Mouse (Mus musculus): ENCODE measurements around the gene Scd3. TPM values are rescaled to one million over a fixed set of nuclear protein-coding genes. Genes with fewer than 3 reads are reported as not detected.
"Not testable (repeated sequence)": the region's sequence is repeated elsewhere in the genome, so short reads cannot be mapped to it uniquely, and the experiment has no call there.

Scd3 gene
- polyA plus RNA-seq, 1 experiment from 2014 or later = 0.93 TPM

GRCm38 (mm10) chr19:44280755-44281154 is 77.7 kb downstream of the Scd3 start:
- Histone ChIP-seq H3K9me3 (replicated peaks) (no peaks in the 10 kb centered on the region), H3K27me3 (no peaks in the 10 kb centered on the region), H3K9ac (no peak overlapping the region), H3K4me3 (no peak overlapping the region), H3K4me2 (replicated peaks) (no peak overlapping the region), H3K27ac (peak overlapping the region; percentile 42; the same call in 1 of the 2 replicates), H3K36me3 (no peaks in the 10 kb centered on the region), H3K4me1 (peaks cover 40% of the 10 kb centered on the region)
- ATAC-seq (ENCODE audit: low FRiP score) = no peak
- 8% methylated on average over 6 of the region's 6 CpGs for whole genome bisulfite sequencing

DNA sequence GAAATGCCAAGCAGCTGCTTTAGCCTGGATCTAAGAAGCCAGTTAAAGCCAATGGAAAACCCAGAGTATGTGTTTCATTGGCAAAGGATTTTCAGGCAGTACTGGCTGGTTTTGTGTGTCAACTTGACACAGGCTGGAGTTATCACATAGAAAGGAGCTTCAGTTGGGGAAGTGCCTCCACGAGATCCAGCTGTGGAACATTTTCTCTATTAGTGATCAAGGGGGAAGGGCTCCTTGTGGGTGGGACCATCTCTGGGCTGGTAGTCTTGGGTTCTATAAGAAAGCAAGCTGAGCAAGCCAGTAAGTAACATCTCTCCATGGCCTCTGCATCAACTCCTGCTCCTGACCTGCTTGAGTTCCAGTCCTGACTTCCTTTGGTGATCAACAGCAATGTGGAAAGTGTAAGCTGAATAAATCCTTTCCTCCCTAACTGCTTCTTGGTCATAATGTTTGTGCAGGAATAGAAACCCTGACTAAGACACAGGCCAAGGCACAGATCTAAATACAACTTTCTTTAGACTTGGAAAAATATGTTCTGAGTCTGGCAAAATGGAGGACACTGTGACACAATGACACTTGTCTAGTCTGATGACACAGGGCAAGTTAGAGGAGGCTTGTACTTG is 78.9 kb downstream of the Scd3 start:
- not testable (repeated sequence) for H3K36me3 ChIP-seq; H3K9ac ChIP-seq; H3K9me3 ChIP-seq (replicated peaks); H3K4me2 ChIP-seq (replicated peaks); H3K27me3 ChIP-seq; ATAC-seq (ENCODE audit: low FRiP score); H3K4me3 ChIP-seq
- peaks cover 38% of the 10 kb centered on the region for H3K4me1 ChIP-seq
- peak overlapping the region; percentile 97 for H3K27ac ChIP-seq
- WGBS = 61% methylated on average over 1 of the region's 1 CpGs

DNA sequence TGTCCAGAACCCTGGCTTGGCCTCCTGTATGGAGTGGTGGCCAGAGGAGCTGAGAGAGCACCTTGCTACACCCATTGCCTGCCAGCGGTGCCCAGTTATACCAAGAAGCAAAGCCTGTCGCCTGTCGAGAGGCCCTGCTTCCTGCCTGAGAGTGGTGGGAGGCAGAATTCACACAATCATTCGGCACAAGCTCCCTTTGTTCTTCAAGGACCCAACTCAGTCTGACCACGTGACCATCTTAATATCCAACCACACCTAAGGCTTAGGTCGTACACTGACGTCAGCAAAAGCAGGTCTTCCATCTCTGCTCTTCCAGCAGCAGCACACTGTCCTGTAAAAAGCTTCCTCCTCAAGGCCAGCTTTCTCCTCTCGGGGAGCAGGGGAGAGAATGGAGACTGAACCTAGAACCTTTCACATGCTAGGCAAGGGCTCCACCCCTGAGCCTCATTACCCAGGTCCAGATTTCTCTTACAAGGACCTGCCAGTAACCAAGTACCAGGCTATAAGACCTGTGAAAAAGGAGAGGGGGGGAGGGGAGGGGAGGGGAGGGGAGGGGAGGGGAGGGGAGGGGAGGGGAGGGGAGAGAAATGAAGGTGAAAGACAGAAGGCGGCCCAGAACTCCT is 79.6 kb downstream of the Scd3 start:
- no peak overlapping the region for H3K4me2 ChIP-seq (replicated peaks)
- no peak overlapping the region for H3K4me3 ChIP-seq
- no peaks in the 10 kb centered on the region for H3K27me3 ChIP-seq
- H3K36me3 ChIP-seq = no peaks in the 10 kb centered on the region
- no peak for ATAC-seq (ENCODE audit: low FRiP score)
- H3K27ac ChIP-seq = peak overlapping the region; percentile 97
- H3K9me3 ChIP-seq (replicated peaks) = no peaks in the 10 kb centered on the region
- WGBS = 33% methylated on average over 8 of the region's 9 CpGs
- peaks cover 39% of the 10 kb centered on the region for H3K4me1 ChIP-seq
- H3K9ac ChIP-seq = no peak overlapping the region

- Histone ChIP-seq H3K36me3 (no peaks in the 10 kb centered on the region), H3K4me1 (peaks cover 41% of the 10 kb centered on the region), H3K4me2 (replicated peaks) (peak overlapping the region; percentile 72), H3K27me3 (no peaks in the 10 kb centered on the region), H3K9ac (peak overlapping the region; percentile 4; the same call in 1 of the 2 replicates), H3K27ac (peak overlapping the region; percentile 97), H3K4me3 (peak overlapping the region; percentile 42), H3K9me3 (replicated peaks) (no peaks in the 10 kb centered on the region)
- 29% methylated on average over 15 of the region's 15 CpGs for WGBS
- peak; percentile 27 for ATAC-seq (ENCODE audit: low FRiP score)
Measured at GRCm38 (mm10) chr19:44283157-44284024, 80.3 kb downstream of the Scd3 start.

GRCm38 (mm10) chr19:44284025-44284695 is 81.1 kb downstream of the Scd3 start:
- H3K4me1 ChIP-seq = peaks cover 41% of the 10 kb centered on the region
- no peaks in the 10 kb centered on the region for H3K9me3 ChIP-seq (replicated peaks)
- peak overlapping the region; percentile 72 for H3K4me2 ChIP-seq (replicated peaks)
- peak; percentile 98 for ATAC-seq (ENCODE audit: low FRiP score)
- H3K36me3 ChIP-seq = no peaks in the 10 kb centered on the region
- peak overlapping the region; percentile 97 for H3K27ac ChIP-seq
- under 1% methylated on average over 38 of the region's 38 CpGs for WGBS
- H3K9ac ChIP-seq = peak overlapping the region; percentile 68
- H3K27me3 ChIP-seq = no peaks in the 10 kb centered on the region
- H3K4me3 ChIP-seq = peak overlapping the region; percentile 42

DNA sequence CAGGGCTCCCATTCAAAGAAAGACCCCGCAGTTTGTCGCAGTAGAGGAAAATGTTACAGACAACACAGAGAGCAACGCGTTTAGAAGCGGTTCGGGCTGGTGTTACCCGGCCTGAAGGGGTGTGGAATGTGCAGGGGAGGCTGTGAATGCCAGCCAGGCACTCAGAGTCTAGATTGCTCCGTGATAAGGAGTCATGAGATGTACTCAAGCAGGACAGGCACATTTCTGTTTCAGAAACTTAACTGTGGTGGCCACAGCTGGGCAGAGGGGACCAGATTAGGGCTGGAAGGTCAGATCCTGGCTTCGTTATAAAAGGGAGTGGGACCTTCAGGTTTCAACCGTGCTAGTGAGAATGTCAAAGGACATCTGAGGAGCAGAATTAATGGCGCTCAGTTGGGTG is 81.7 kb downstream of the Scd3 start:
- peak overlapping the region; percentile 97 for H3K27ac ChIP-seq
- H3K9me3 ChIP-seq (replicated peaks) = no peaks in the 10 kb centered on the region
- ATAC-seq (ENCODE audit: low FRiP score) = peak; percentile 63
- H3K9ac ChIP-seq = peak overlapping the region; percentile 68
- 3% methylated on average over 11 of the region's 11 CpGs for WGBS
- no peaks in the 10 kb centered on the region for H3K36me3 ChIP-seq
- H3K27me3 ChIP-seq = no peaks in the 10 kb centered on the region
- peak overlapping the region; percentile 72 for H3K4me2 ChIP-seq (replicated peaks)
- peak overlapping the region; percentile 42 for H3K4me3 ChIP-seq
- peaks cover 40% of the 10 kb centered on the region for H3K4me1 ChIP-seq

- no peaks in the 10 kb centered on the region for H3K9me3 ChIP-seq (replicated peaks)
- H3K27me3 ChIP-seq = no peaks in the 10 kb centered on the region
- 92% methylated on average over 8 of the region's 8 CpGs for WGBS
- no peaks in the 10 kb centered on the region for H3K36me3 ChIP-seq
- no peak for ATAC-seq (ENCODE audit: low FRiP score)
- peaks cover 33% of the 10 kb centered on the region for H3K4me1 ChIP-seq
- H3K9ac ChIP-seq = no peak overlapping the region
- H3K27ac ChIP-seq = no peak overlapping the region
- H3K4me2 ChIP-seq (replicated peaks) = no peak overlapping the region
- no peak overlapping the region for H3K4me3 ChIP-seq
Measured at GRCm38 (mm10) chr19:44285554-44285953, 82.5 kb downstream of the Scd3 start.

GRCm38 (mm10) chr19:44286109-44286508 is 83.0 kb downstream of the Scd3 start:
- peaks cover 28% of the 10 kb centered on the region for H3K4me1 ChIP-seq
- H3K27me3 ChIP-seq = no peaks in the 10 kb centered on the region
- no peaks in the 10 kb centered on the region for H3K9me3 ChIP-seq (replicated peaks)
- no peak for ATAC-seq (ENCODE audit: low FRiP score)
- no peak overlapping the region for H3K27ac ChIP-seq
- H3K4me3 ChIP-seq = no peak overlapping the region
- H3K9ac ChIP-seq = no peak overlapping the region
- WGBS = 85% methylated on average over 2 of the region's 2 CpGs
- no peak overlapping the region for H3K4me2 ChIP-seq (replicated peaks)
- H3K36me3 ChIP-seq = no peaks in the 10 kb centered on the region

DNA sequence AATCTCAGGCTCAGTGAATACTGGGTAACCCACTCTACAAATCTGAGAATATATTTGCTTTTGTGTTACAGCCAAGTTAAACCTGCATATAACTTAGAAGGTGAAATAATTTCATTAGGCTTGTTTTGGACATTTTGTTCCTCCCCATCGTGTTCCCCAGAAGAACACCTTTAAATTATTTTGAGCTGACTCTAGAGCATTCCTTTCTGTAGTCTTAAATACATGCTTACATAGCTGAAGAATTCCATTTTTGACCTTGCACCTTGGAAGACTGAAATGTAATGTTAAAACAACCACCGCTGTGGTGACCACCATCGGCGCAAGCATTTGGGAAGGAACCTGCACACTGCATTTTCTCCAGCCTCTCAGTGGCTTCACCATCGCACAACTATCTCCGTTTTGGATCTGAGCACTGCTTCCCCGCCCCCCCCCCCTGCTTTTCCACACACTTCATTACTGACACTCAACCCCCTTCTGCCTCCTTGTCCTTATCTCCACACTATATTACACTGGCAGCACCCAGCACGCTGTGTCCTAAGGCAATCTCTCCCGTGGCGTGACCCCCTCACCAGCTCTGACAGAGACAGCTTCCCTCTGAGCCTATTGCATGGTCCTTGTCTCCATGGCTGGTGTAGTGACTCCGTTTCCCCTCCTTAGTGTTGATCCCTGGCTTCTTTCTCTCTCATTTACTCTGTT is 84.5 kb downstream of the Scd3 start:
- Histone ChIP-seq H3K4me2 (replicated peaks) (no peak overlapping the region), H3K9me3 (replicated peaks) (no peaks in the 10 kb centered on the region), H3K36me3 (no peaks in the 10 kb centered on the region), H3K4me1 (peaks cover 32% of the 10 kb centered on the region), H3K4me3 (no peak overlapping the region), H3K27me3 (no peaks in the 10 kb centered on the region), H3K27ac (no peak overlapping the region), H3K9ac (no peak overlapping the region)
- no peak for ATAC-seq (ENCODE audit: low FRiP score)
- WGBS = 76% methylated on average over 11 of the region's 11 CpGs

DNA sequence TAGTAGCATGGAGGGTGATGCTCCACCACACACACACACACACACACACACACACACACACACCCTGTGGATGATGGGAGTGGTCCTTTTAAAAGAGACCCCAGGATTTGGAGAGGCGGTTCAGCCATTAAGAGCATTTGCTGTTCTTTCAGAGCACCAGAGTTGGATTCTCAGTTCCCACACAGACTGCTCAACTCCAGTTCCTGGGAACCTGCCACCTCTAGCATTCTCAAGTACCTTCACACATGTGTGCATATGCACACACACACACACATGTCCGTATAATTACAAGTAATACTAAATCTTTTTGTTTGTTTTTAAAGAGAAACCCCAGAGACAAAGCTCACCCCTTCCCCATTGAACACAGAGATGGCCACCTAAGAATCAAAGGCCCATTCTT is 89.0 kb downstream of the Scd3 start:
- Histone ChIP-seq H3K9ac (no peak overlapping the region; the same call in 1 of the 2 replicates), H3K36me3 (peaks cover 20% of the 10 kb centered on the region), H3K27me3 (no peaks in the 10 kb centered on the region), H3K27ac (peak overlapping the region; percentile 98), H3K4me1 (peaks cover 33% of the 10 kb centered on the region), H3K4me2 (replicated peaks) (no peak overlapping the region), H3K9me3 (replicated peaks) (no peaks in the 10 kb centered on the region), H3K4me3 (no peak overlapping the region)
- WGBS = 78% methylated on average over 2 of the region's 2 CpGs
- ATAC-seq (ENCODE audit: low FRiP score) = no peak

- 59% methylated on average over 3 of the region's 3 CpGs for WGBS
- no peak for ATAC-seq (ENCODE audit: low FRiP score)
- Histone ChIP-seq H3K4me2 (replicated peaks) (peak overlapping the region; percentile 91), H3K9me3 (replicated peaks) (no peaks in the 10 kb centered on the region), H3K27ac (peak overlapping the region; percentile 98), H3K9ac (peak overlapping the region; percentile 58; the same call in 1 of the 2 replicates), H3K36me3 (peaks cover 24% of the 10 kb centered on the region), H3K27me3 (no peaks in the 10 kb centered on the region), H3K4me3 (peak overlapping the region; percentile 89; the same call in 1 of the 2 replicates), H3K4me1 (peaks cover 37% of the 10 kb centered on the region)
Measured at GRCm38 (mm10) chr19:44292483-44292882, 89.4 kb downstream of the Scd3 start.

Data from hindbrain, embryonic 12.5 days (tissue).